Mouse (Mus musculus): ENCODE measurements around the gene Ccl7.

The Ccl7 gene

DNA sequence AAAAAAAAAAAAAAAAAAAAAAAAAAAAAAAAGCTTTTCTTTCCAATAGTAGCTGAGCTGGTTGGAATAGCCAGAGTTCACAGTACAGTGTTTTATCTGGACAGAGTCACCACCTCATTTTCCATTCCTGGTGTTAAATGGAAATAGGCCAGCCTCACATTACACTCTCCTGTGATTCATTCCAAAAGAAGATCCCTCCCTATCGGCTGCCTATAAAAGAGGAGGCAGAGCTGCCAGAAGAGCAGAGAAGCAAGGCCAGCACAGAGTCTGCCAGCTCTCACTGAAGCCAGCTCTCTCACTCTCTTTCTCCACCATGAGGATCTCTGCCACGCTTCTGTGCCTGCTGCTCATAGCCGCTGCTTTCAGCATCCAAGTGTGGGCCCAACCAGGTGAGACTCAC is at the start of gene Ccl7:
Gene Ccl7, plus strand, starts transcription at position 242 of the 400 bp plus-strand sequence.
- peak; percentile 79 for DNase-seq (ENCODE audit: low spot score)

DNA sequence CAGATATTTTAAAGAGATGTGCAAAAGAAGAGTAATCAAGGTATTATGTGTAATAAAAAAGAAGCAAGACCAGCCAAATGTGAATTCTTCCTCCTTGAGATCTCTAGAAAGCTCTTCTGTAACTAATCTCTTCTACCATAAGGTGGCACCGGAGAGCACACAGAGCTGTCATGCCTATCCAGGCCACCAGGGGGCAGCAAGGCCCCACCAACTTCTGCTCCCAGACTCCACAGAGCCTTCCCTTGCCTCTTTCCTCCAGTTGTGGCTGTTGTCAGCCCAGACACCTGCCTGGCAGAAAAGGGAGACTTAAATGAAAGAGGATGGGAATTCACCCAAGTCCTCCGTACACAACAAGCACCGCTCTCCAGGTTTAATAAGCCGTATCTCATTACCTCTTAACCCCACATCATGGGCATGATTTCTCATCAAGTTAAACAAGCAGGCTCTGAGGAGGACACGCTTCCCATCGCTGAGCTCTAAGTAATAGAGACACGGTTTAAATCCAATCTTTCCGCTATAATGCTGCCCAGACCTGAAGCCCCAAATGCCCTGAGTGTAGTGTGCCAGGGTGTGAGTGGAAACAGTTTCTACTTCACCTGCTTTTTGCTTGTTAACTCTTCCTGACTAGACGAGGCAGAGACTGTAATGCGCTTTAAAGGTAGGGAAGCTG is 49.2 kb upstream of the Ccl7 start:
- peak; percentile 87 for DNase-seq (ENCODE audit: low spot score)

DNA sequence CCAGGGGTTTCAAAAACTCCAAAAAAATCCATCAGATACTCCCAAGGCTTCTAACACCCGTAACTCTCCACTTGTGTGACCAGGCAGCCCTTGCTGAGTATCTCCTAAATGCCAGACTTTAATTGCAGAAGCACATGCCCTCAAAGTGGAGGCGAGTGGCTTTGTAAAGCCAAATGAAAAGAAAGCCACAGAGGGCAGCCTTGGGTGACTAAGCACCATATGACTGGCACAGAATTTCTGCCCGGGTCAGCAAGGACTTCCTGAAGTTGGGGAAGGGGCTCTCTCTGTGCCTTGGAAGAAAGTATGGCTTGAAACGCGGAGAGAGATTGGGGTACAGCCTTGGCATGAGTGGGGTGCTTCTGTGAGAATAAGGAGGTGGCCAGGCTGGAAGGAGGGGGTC is 48.4 kb upstream of the Ccl7 start:
- no peak for DNase-seq (ENCODE audit: low spot score)

DNA sequence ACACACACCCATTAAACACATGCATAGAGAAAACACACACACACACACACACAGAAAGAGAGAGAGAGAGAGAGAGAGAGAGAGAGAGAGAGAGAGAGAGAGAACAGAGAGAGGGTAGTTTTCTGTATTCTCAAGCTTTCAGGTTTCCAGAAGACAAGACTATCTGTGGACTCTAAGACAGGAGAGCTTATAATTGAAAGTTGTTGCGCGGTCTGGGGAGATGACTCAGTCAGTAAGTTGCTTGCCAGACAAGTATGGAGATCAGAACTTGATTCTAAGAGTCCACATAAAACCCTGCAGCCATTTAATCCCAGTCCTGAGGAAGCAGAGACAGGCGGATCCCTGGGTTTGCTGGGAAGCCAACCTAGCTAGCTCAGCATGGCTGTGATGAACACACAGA is 46.9 kb upstream of the Ccl7 start:
- no peak for DNase-seq (ENCODE audit: low spot score)

DNA sequence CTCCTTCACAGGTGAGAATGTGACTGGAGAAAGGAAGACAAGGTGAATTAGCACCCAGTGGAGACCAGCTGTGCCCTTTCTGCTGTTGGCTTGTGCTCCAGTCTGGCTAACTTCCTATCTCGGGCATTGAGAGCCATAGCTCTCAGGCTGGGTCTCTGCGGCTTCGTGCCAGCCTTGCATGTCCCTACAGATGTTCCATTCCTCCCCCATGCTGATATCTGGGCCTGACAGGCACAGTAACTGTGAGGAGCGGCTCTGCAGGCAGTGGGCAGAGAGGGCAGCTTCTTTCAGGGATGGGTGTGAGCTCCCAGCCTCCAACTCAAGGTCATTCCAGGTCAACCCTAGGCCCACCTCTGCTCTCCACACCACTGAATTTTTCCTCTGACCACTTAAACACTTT is 46.0 kb upstream of the Ccl7 start:
- DNase-seq (ENCODE audit: low spot score) = no peak

DNA sequence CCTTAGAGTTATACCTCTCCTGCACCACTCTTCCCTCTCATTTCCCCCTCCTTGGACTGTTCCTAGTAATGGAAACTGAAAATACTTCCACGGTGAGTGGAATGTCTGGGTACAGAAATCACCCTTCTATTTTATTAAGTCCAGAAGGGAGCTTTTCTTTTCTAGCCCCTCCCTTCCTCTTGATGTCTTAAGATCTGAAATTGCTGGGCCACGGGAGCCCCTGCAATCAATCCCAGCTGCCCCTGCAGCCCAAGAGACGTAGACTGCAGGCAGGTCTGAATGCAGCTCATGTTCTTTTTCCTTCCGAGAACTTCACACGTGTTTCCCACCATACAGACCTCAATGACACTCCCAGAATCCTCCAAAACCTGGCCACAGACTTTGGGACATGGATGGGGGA is 44.9 kb upstream of the Ccl7 start:
- no peak for DNase-seq (ENCODE audit: low spot score)

DNA sequence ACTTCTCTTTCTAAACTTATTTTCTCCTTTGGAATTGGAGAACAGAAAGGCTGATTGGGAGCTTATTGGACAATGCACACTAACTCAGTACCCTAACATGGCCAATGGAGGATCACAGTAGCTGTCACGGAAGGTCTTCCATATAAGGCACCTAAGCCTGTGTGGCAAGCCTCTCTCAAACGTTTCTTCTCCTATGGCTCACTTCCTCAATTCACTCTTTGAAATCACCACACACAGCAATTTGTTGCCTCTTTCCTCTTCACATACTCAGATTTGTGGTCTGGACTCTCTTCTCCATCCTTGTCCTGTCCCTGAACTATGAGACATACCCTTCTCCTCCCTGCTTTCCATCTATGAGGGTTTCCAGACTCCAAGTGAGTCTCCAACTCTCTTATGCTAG is 40.7 kb upstream of the Ccl7 start:
- no peak for DNase-seq (ENCODE audit: low spot score)

DNA sequence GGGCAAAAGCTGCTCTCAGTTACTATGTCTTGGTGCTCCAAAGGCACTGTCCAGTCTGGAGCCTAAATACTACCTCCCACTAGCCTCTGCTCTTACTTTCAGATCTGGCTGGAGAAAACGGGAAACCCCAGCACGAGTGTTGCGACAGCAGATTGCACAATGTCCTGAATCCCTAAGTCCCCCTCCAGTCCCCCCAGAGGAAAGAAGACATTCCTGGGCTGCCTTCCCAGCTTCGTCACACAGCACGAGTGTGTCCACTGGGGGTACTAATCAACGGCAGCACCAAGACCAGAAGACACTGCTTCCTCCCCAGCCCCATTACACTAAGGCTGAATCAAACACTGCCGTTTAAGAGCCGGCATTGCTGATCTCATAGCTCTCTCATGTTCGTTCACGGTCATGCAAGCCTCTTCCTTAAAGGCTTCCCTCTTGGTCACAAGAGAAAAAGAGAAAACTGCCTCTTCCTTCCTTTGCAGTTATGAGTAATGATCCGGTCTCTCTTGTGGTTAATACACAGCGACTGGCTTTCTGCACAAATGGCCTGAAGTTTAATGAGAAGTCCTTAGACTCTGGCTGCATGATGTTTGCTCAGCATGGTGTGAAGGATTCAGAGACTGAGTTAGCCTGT is 38.6 kb upstream of the Ccl7 start:
- peak; percentile 90 for DNase-seq (ENCODE audit: low spot score)

DNA sequence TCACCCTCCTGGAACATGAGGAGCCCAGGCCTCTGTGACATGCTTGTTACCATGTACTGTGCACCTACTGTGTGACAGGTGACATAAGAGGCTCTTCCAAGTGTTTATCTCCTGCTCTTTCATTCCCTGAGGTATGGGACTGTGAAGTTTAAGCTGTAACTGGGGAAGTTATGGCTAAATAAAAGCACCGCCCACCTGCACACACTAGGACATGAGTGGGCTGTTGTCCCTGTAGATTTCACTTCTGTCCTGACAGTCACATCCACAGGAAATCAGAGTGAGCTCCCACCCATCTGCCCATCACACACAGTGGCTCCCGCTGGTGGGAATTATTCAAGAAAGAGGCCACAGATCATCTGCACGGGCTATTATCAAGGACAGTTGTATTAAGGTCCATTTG is 35.4 kb upstream of the Ccl7 start:
- no peak for DNase-seq (ENCODE audit: low spot score)

DNA sequence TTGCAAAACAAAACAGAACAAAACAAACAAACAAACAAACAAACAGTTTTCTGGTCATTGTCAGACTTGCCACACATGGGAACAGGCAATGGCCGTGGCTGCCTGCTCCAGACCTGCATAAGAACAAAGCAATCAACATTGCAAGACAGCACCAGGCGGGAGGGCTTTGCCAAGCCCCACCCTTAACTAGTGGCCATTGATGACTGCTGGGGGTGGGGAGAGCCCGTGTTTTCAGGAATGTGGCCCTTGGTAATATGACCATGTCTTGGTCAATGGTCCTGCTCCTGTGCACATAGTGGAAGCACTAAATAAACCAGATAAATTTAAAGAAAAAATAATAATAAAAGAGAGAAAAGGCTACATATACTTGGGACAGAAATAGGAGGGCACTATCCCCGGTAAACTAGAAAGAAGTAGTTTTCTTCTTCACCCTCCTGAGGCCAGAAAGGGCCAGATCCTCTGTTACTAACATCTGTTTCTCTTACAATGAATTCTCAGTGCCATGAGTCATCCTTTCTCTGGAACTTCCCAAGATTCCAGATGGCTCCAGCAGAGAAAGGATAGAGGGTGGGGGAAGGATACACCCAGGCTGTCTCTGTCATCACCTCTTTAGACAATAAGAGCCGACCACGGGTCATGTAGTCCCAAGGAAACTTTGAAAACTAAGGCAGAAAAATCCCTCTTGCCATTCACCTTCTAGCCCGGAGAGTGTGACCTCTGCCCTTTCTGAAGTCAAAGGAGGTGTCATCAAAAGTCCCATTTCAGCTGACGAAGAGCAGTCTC is 33.9 kb upstream of the Ccl7 start:
- peak; percentile 50 for DNase-seq (ENCODE audit: low spot score)

DNA sequence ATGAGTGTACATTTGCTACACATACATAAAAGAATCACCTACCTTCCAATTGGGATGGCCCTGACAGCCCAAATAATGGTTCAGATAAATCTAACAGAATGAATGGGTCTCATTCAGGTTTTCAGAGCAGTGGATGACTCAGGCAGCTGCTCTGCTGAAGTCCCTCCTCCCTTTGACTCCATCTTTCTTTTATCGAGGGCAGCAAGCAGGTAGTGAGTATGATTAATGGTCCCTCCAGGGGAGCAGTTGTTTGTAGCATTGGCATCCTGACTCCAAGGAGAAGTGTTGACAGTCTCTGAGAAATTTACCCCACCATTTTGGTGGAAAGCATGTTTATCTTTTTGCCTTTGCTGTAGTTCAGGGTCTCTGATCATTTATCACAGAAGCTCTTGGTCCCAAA is 31.8 kb upstream of the Ccl7 start:
- DNase-seq (ENCODE audit: low spot score) = no peak

DNA sequence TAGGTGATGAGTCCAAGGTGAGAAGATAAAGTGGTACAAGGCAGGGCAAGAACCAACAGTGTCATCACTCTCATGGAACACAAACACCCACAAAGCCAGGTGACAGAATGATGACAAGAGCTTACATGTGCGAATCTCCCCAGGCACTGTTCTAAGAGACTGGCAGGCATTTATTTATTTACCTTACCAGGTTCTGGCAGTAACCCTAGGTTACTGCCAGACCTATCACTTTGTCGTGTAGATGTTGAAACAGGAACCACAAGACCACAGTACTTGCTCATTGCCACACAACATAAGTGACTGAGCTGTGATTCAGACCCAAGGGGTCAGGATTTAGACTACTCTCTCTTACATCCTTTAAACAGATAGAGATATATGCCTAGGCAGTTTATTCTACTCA is 30.4 kb upstream of the Ccl7 start:
- DNase-seq (ENCODE audit: low spot score) = no peak

DNA sequence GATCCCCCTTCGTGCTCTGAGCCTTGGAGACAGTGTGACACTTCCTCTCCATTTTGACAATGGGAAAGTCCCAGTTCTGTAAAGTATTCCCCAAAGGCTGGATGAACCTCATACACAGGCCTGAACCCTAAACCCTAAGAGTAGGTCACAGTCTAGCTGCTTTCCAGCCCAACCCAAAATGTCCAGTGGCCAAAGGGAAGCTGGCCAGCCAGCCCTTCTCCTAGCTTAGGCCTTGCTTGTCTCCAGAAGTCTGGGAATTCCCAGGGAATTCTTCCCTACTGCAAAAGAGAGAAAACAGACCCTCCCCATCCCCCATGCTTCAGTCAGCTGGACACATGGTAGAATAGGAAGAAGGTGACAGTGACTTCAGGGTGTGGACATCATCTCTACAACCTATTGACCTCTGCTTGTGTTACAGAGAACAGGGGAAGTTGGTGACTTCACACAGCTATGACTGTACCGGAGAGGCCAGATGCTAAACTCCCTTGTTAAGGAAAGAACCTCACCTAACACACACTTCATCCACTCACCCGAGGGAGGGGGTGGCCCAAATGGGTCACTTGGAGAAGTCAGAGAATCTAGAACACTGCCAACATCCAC is 29.2 kb upstream of the Ccl7 start:
- DNase-seq (ENCODE audit: low spot score) = peak; percentile 78

DNA sequence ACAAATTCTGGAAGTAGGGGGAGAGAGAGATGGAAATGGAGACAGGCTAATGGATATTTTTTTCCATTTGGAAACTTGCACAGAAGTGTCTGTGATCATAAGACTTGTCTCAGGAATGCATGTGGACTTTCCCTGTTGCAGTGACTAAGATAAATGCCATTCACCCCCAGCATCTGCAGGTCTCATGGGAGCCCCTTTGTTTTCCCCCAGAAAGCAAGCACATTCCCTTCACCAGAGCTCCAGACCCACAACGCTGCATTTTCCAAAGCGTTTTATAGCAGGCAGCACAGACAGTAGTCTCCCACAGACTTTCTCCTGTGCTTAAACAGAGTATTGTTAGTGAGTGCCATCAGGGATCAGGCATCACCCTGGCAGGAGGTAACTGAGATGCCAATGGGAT is 26.1 kb upstream of the Ccl7 start:
- DNase-seq (ENCODE audit: low spot score) = no peak

DNA sequence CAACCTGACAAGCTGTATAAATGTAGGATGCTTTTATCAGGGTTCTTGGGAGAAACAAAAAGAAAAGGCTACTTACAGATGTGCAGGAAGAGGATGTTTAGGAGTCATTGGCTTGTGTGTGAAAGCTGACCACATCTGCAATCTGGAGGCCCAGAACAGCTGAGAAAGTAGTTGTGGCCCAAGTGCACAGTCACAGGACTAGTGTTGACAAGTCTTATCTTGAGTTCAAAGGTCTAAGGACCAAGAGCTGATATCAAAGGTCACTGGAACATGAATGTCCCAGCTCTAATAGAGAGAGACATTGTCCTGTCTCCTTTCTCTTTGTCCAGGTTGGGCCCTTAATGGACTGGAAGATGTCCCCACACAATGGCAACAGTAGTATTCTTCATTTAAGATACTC is 25.7 kb upstream of the Ccl7 start:
- no peak for DNase-seq (ENCODE audit: low spot score)

DNA sequence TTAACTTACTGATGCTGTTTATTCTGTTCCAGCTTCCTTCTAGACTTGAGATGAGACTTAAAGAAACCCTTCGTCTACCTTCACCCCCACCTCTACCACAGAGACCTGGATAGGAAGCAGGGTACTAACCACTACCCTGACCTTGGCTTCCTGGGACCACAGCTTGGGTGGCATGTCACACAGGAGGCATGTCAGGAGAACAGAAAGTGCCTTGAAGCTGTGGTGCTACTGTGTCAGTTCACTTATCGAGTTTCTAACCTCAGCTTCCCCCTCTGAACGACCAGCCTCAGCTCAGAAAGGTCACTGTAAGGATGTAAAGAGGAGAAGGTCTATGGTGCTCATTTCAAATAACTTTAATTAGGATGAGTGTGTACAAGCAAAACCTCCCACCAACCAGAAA is 24.1 kb upstream of the Ccl7 start:
- no peak for DNase-seq (ENCODE audit: low spot score)

DNA sequence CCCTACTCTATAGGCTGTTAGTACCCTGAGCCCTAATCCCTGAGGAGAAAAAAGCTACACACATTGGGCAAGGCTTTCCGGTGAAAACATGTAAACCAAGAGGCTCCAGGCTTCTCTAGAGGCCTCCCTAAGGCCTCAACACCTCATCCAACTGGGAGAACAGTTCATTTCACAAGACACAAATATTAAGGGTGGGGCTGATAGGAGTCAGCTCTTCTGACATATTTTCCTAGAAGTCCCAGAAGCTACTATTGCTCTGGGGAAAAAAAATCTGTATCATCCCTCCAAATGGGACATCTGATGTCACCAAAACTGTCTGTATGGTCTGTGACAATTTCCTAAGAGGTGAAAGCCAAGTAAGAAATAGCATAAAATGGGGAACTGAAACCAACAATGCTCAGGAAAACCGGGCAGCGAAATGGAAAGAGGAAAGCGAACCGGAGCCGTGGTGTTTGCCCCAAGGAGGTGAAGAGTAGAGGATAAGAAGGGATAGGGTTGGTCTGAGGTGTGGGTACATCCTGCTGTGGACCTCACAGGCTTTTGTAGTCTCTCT is 22.9 kb upstream of the Ccl7 start:
- DNase-seq (ENCODE audit: low spot score) = peak; percentile 42

DNA sequence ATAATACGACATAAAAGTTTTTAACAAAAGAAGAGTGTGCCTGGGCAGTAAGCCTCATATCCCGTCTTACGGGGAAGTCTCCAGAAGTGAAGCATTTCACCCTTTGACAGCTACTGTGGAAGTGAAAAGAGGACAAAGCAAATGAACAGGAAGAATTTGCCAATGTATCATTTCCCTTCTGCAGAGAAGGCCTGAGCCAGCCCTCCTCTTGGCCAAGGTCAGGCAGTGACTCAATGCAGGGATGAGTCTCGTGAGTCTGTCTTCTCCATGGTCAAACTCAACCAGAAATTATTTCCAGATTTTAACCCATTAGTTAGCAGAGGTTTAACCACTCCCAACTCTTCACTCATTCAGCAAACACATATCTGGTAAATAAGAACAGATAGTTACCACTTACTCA is 21.7 kb upstream of the Ccl7 start:
- no peak for DNase-seq (ENCODE audit: low spot score)

DNA sequence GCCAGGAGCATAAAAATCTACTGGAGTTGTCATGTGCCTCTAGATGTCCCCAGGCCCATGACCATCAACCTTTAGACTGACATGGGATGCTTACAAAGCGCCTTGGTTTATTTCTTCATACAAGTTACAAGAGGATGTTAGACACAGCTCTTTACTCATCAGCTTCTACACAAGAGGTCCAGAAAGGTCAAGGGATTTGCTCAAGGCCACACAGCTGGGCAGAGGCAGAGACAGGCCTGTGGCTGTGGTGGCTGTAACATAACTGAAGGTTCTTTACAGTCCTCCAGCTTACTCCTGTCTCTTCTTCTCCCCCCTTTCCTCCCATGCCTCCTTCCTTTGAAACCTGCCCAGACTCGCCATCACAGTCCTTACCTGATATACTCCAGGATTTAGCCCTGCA is 15.3 kb upstream of the Ccl7 start:
- no peak for DNase-seq (ENCODE audit: low spot score)

DNA sequence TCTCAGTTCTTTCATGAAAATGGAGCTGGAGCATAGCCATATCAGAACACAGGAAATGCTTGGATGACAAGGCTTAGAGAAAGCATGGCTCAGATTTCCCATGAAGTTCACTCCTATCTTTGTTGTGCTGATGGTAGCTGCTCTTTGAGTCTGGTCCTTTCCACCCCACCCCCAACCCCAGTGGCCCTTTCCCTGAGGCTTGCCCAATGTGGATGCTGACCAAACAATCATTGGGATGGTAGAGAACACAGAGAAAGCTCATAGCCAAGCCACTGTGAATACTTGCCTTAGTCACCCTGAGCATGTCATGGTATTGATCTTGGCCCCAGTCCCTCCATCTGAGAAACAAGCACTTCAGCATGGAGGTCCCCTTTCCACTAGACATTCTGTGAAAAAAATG is 13.4 kb upstream of the Ccl7 start:
- no peak for DNase-seq (ENCODE audit: low spot score)

DNA sequence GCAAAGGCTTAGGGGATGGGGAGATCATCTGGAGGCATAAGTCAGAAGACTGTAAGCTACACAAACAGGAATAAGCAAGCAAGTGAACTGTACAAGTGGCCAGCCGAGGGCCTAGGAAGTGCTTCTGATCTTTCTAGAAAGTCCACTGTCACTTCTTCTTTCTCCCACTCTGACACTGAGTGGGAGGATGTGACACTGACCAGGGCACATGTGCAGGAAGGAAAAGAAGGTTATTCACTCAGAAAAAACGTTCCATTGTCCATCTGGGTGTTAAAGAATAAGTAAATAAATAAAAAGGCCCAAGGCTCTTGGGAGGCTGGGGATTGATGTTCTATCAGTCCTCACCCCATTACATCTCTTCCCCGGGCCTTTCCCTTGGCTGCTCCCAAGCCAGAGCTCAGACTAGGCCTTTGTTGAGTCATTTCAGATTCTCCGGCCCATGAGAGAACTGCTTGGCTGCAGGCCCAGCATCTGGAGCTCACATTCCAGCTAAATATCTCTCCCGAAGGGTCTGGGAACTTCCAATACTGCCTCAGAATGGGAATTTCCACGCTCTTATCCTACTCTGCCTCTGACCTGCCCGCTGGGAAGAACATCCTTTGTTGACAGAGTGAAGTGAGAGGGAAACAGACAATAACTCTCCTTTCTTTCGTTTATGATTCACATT is 12.7 kb upstream of the Ccl7 start:
- peak; percentile 89 for DNase-seq (ENCODE audit: low spot score)

DNA sequence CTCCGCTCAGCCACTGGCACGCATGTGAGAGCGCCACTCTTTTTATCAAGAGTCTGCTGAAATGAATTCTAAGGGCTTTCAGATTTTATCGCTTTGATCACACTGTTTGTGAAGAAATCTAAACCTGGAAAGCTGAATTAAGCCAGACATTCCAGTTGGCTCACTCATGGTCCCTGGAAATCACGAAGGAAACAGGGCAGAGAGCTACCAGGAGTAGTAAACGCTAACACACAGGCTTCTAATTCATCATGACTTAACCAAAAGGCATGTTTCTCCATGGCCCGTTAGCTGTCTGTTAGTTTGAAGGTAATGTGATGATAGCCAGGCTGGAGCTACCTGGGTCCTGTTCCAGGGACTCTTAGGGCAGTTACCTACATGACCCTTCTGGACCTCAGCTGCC is 11.1 kb upstream of the Ccl7 start:
- DNase-seq (ENCODE audit: low spot score) = no peak

Measured in adipocyte (in vitro differentiated cells).